17 mouse cellular contexts compared by ENCODE assay signal in the genomic region with DNA sequence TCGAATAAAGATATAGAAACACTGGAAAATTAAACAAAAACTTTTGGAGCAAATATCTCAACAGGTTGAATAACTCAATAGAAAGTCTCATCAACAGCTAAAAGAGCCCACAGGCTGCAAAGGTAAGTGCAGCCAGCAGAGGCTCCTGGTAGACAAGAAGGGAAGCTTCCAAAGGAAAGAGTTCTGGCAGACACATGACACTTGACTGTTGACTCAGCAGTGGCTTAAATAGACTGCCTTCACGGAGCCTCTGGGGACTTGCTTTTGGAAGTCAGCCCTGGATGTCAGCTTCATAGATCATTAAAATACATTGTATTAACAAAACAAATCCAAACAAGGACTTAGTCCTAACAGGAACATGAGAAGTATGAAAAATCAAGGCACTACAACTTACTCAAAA.
DNase-seq lines count a peak whose midpoint lies in the region; ATAC-seq lines count a peak whose summit lies in the region.
"Had no signal": no experiment of that assay in that cellular context is flagged by ENCODE, and none has a peak within 500 bp of the region (broad histone marks: within the 10 kb centered on the region; RNA-seq: fewer than 3 reads in every experiment).

No protein-coding gene starts in this region.

- no peak overlapping the region for H3K27ac ChIP-seq in heart, embryonic 11.5 days (ENCODE audit: low read depth, low read length)
- no peak overlapping the region for H3K27ac ChIP-seq in lung, embryonic 16.5 days (ENCODE audit: low read length)
- no peak overlapping the region for H3K27ac ChIP-seq in forebrain, embryonic 13.5 days
- H3K27ac ChIP-seq: hindbrain, postnatal 0 days; layer of hippocampus, adult 2 months; midbrain, embryonic 13.5 days had no signal

- no peak overlapping the region for H3K4me3 ChIP-seq in heart, embryonic 11.5 days (ENCODE audit: low read depth, low read length)
- no peak overlapping the region for H3K4me3 ChIP-seq in lung, embryonic 16.5 days (ENCODE audit: low read length)
- H3K4me3 ChIP-seq in forebrain, embryonic 13.5 days = no peak overlapping the region
- H3K4me3 ChIP-seq: erythroblast, embryonic 14.5 days; layer of hippocampus, adult 2 months; midbrain, embryonic 13.5 days had no signal

- H3K4me1 ChIP-seq in heart, embryonic 11.5 days (ENCODE audit: control insufficient read depth, insufficient read depth, low read length) = no peaks in the 10 kb centered on the region
- H3K4me1 ChIP-seq in lung, embryonic 16.5 days (replicated peaks; ENCODE audit: control insufficient read depth, insufficient read depth, low read length) = no peaks in the 10 kb centered on the region
- H3K4me1 ChIP-seq in forebrain, embryonic 13.5 days = no peaks in the 10 kb centered on the region
- H3K4me1 ChIP-seq: midbrain, embryonic 13.5 days had no signal

- no peaks in the 10 kb centered on the region for H3K36me3 ChIP-seq in heart, embryonic 11.5 days (ENCODE audit: control insufficient read depth, insufficient read depth, low read length)
- no peaks in the 10 kb centered on the region for H3K36me3 ChIP-seq in lung, embryonic 16.5 days (ENCODE audit: control insufficient read depth, insufficient read depth, low read length)
- H3K36me3 ChIP-seq in forebrain, embryonic 13.5 days (ENCODE audit: poor library complexity, severe bottlenecking) = no peaks in the 10 kb centered on the region
- H3K36me3 ChIP-seq: midbrain, embryonic 13.5 days had no signal

- no peak for ATAC-seq in heart, embryonic 11.5 days (replicated peaks; ENCODE audit: insufficient number of reproducible peaks, low FRiP score, low TSS enrichment)
- ATAC-seq in lung, embryonic 16.5 days (ENCODE audit: low read depth) = peak; percentile 31; the same call in 1 of the 2 replicates
- no peak for ATAC-seq in forebrain, embryonic 13.5 days
- ATAC-seq: hindbrain, postnatal 0 days; liver, postnatal 0 days; midbrain, embryonic 13.5 days had no signal

- no peak overlapping the region for H3K9ac ChIP-seq in heart, embryonic 11.5 days (ENCODE audit: low read depth, low read length)
- no peak overlapping the region for H3K9ac ChIP-seq in lung, embryonic 16.5 days (ENCODE audit: low read length)
- H3K9ac ChIP-seq in forebrain, embryonic 13.5 days = no peak overlapping the region
- H3K9ac ChIP-seq: liver, postnatal 0 days; midbrain, embryonic 13.5 days had no signal

- no peaks in the 10 kb centered on the region for H3K27me3 ChIP-seq in heart, embryonic 11.5 days (ENCODE audit: control insufficient read depth, insufficient read depth, low read length)
- no peaks in the 10 kb centered on the region for H3K27me3 ChIP-seq in lung, embryonic 16.5 days (ENCODE audit: control insufficient read depth, insufficient read depth, low read depth, low read length)
- no peaks in the 10 kb centered on the region for H3K27me3 ChIP-seq in forebrain, embryonic 13.5 days
- H3K27me3 ChIP-seq: midbrain, embryonic 13.5 days had no signal

- intact Hi-C loops in heart, postnatal 14 days (cut with DNase I) = no loop called here

- DNase-seq in heart, adult 11 months = peak; percentile 65
- DNase-seq in lung, adult 18-20 months = no peak
- DNase-seq in heart, postnatal 14 days = peak; percentile 23 to 37
- DNase-seq in thymus, postnatal 25 days = no peak
- DNase-seq in layer of hippocampus, postnatal 25 days (ENCODE audit: extremely low spot score in 1 of 2, low spot score in 1 of 2) = no peak
- DNase-seq: adrenal gland, adult 2 months; left cerebral cortex, postnatal 4 days; liver, postnatal 0 days; retina, postnatal 1 day; thymus, adult 18-20 months had no signal

- 51% methylated on average over 2 of the region's 2 CpGs for WGBS in heart, embryonic 11.5 days (ENCODE audit: insufficient replicate concordance)
- 36% methylated on average over 2 of the region's 2 CpGs for WGBS in lung, embryonic 16.5 days
- WGBS in forebrain, embryonic 13.5 days = 72% methylated on average over 2 of the region's 2 CpGs

- no peaks in the 10 kb centered on the region for H3K9me3 ChIP-seq in heart, embryonic 11.5 days (replicated peaks; ENCODE audit: control insufficient read depth, low read length)
- H3K9me3 ChIP-seq in lung, embryonic 16.5 days (ENCODE audit: control insufficient read depth, low read length) = no peaks in the 10 kb centered on the region
- no peaks in the 10 kb centered on the region for H3K9me3 ChIP-seq in forebrain, embryonic 13.5 days (replicated peaks)
- H3K9me3 ChIP-seq: midbrain, embryonic 13.5 days had no signal

- H3K4me2 ChIP-seq in heart, embryonic 11.5 days = no peak overlapping the region
- H3K4me2 ChIP-seq in lung, embryonic 16.5 days (ENCODE audit: low read depth, low read length) = no peak overlapping the region
- H3K4me2 ChIP-seq in forebrain, embryonic 13.5 days = no peak overlapping the region
- H3K4me2 ChIP-seq: midbrain, embryonic 13.5 days had no signal

Comparison
In these comparisons a context has a peak if more than half of its experiments do, and no peak if none do; other contexts are left out.
1. DNase-seq: peak in heart, adult 11 months (single experiment) and heart, postnatal 14 days (2 of 2); none in lung, adult 18-20 months (0 of 2), thymus, postnatal 25 days (single experiment) and layer of hippocampus, postnatal 25 days (0 of 2).